Mouse (Mus musculus): Measurements from ENCODE around the gene Tmcc3.

Tmcc3 gene

GRCm38 (mm10) chr10:94332358-94333137, 20.8 kb downstream of the Tmcc3 start:
- DNase-seq (ENCODE audit: low spot score in 2 of 2) = no peak

- no peak for DNase-seq (ENCODE audit: low spot score in 2 of 2)
These were observed 21.6 kb downstream of the Tmcc3 start for GRCm38 (mm10) chr10:94333328-94333727.

- DNase-seq (ENCODE audit: low spot score in 2 of 2) = no peak
These were observed 23.3 kb downstream of the Tmcc3 start for GRCm38 (mm10) chr10:94335047-94335446.

GRCm38 (mm10) chr10:94336071-94336470, 24.3 kb downstream of the Tmcc3 start:
- no peak for DNase-seq (ENCODE audit: low spot score in 2 of 2)

- no peak for DNase-seq (ENCODE audit: low spot score in 2 of 2)
These were observed 29.8 kb downstream of the Tmcc3 start for GRCm38 (mm10) chr10:94341501-94341900.

GRCm38 (mm10) chr10:94342256-94342655, 30.5 kb downstream of the Tmcc3 start:
- no peak for DNase-seq (ENCODE audit: low spot score in 2 of 2)

GRCm38 (mm10) chr10:94343581-94343980, 31.8 kb downstream of the Tmcc3 start:
- DNase-seq (ENCODE audit: low spot score in 2 of 2) = no peak

GRCm38 (mm10) chr10:94344631-94345417, 33.1 kb downstream of the Tmcc3 start:
- DNase-seq (ENCODE audit: low spot score in 2 of 2) = no peak

GRCm38 (mm10) chr10:94345509-94346252, 33.9 kb downstream of the Tmcc3 start:
- DNase-seq (ENCODE audit: low spot score in 2 of 2) = no peak

GRCm38 (mm10) chr10:94346596-94346995, 34.8 kb downstream of the Tmcc3 start:
- no peak for DNase-seq (ENCODE audit: low spot score in 2 of 2)

- DNase-seq (ENCODE audit: low spot score in 2 of 2) = no peak
These were observed 35.5 kb downstream of the Tmcc3 start for GRCm38 (mm10) chr10:94347296-94347695.

GRCm38 (mm10) chr10:94347959-94348358, 36.2 kb downstream of the Tmcc3 start:
- DNase-seq (ENCODE audit: low spot score in 2 of 2) = no peak

GRCm38 (mm10) chr10:94350207-94350606, 38.5 kb downstream of the Tmcc3 start:
- DNase-seq (ENCODE audit: low spot score in 2 of 2) = no peak

GRCm38 (mm10) chr10:94350896-94351661, 39.3 kb downstream of the Tmcc3 start:
- no peak for DNase-seq (ENCODE audit: low spot score in 2 of 2)

- no peak for DNase-seq (ENCODE audit: low spot score in 2 of 2)
These were observed 40.6 kb downstream of the Tmcc3 start for GRCm38 (mm10) chr10:94352172-94352876.

GRCm38 (mm10) chr10:94352877-94353853, 41.4 kb downstream of the Tmcc3 start:
- DNase-seq (ENCODE audit: low spot score in 2 of 2) = no peak

GRCm38 (mm10) chr10:94354005-94354404, 42.3 kb downstream of the Tmcc3 start:
- DNase-seq (ENCODE audit: low spot score in 2 of 2) = no peak

- DNase-seq (ENCODE audit: low spot score in 2 of 2) = no peak
These were observed 42.7 kb downstream of the Tmcc3 start for GRCm38 (mm10) chr10:94354427-94354826.

GRCm38 (mm10) chr10:94356504-94357169, 44.9 kb downstream of the Tmcc3 start:
- DNase-seq (ENCODE audit: low spot score in 2 of 2) = no peak
